Mouse (Mus musculus) limb, embryonic 14.5 days (tissue): ENCODE measurements at regions not wholly inside any gene's neighbourhood (a gene's known extent, or its start where the extent isn't known, plus 50 kb on each side); places are given as distances from the start of the nearest gene placed in this dataset.

Experiments used
- ATAC-seq: fragments of 200-750 bp; cut with Nextera tagmentation; 2 replicates; pipeline ENCODE4 v1.8.0; 2017; ENCODE audit warnings: low read depth, moderate number of reproducible peaks, moderate TSS enrichment; ENCODE audit not compliant: low FRiP score
- DNase-seq: peaks from one replicate; pipeline ENCODE4 v3.0.0-alpha.2; 2015; ENCODE audit warnings: low spot score
- H3K27ac ChIP-seq: fragments of 300-500 bp; sonication (generic); replicated peaks from 2 replicates; pipeline ENCODE4 v1.5.1; 2014; ENCODE audit warnings: low read depth, mild to moderate bottlenecking, low read length, moderate library complexity, mixed read lengths
- H3K27me3 ChIP-seq: fragments of 300-500 bp; sonication (generic); 2 replicates; pipeline ENCODE4 v1.6.1; 2014; ENCODE audit warnings: low read length, mixed read lengths; ENCODE audit not compliant: control insufficient read depth, insufficient read depth
- H3K36me3 ChIP-seq: fragments of 300-500 bp; sonication (generic); 2 replicates; pipeline ENCODE4 v1.6.1; 2014; ENCODE audit warnings: mild to moderate bottlenecking, low read length, moderate library complexity, mixed read lengths; ENCODE audit not compliant: control insufficient read depth, insufficient read depth
- H3K4me1 ChIP-seq: fragments of 300-500 bp; sonication (generic); 2 replicates; pipeline ENCODE4 v1.6.1; 2014; ENCODE audit warnings: antibody characterized with exemption, low read length, mixed read lengths; ENCODE audit not compliant: control insufficient read depth, insufficient read depth
- H3K4me2 ChIP-seq: fragments of 300-500 bp; sonication (generic); replicated peaks from 2 replicates; pipeline ENCODE4 v1.6.1; 2014; ENCODE audit warnings: low read depth, mild to moderate bottlenecking, low read length, moderate library complexity; ENCODE audit not compliant: severe bottlenecking
- H3K4me3 ChIP-seq: fragments of 300-500 bp; sonication (generic); replicated peaks from 2 replicates; pipeline ENCODE4 v1.5.1; 2014; ENCODE audit warnings: low read length
- H3K9ac ChIP-seq: fragments of 300-500 bp; sonication (generic); 2 replicates; pipeline ENCODE4 v1.6.1; 2014; ENCODE audit warnings: mild to moderate bottlenecking, low read depth, low read length, moderate library complexity; ENCODE audit not compliant: severe bottlenecking
- H3K9me3 ChIP-seq: fragments of 300-500 bp; sonication (generic); 2 replicates; pipeline ENCODE4 v1.6.1; 2016; ENCODE audit warnings: low read length; ENCODE audit not compliant: control insufficient read depth
- POLR2A ChIP-seq: fragments of 200-500 bp; IDR thresholded peaks from 2 replicates; pipeline ENCODE4 v1.8.0; 2012; ENCODE audit warnings: inconsistent platforms, mild to moderate bottlenecking, moderate library complexity, borderline replicate concordance; ENCODE audit not compliant: insufficient read depth, insufficient read length; ENCODE audit errors: extremely low read depth
- WGBS: fragments of 180-500 bp; shearing (Covaris S2); extraction: QIAGEN DNeasy Blood & Tissue Kit; methylation state at CpG from one replicate; pipeline ENCODE4 v1.1.7; 2014; 5-methylcytosine and 5-hydroxymethylcytosine counted together

DNA sequence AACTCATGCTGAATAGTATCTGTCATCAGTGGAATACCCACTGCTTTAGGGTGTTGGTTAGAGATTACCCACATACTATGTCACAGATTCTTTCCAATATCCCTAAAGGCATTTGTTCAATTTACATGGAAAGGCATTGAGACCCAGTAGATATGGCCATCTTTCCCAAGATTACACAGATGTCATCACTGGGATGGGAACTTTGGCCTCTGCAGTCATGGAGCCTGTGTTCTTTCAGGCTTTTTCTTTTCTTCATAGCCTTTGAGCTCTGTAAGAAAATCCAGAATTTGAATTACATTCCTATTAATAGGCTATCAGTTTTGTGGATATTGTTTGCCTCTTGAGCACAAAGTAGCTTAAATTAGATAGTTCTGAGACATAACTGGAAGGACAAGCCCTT, 59.2 kb upstream of the Shcbp1 start:
- no peaks in the 10 kb centered on the region for H3K4me1 ChIP-seq
- H3K4me3 ChIP-seq: no peak overlapping the region
- no peaks in the 10 kb centered on the region for H3K9me3 ChIP-seq
- no peak overlapping the region for H3K9ac ChIP-seq
- H3K27ac ChIP-seq: no peak overlapping the region
- no peak for TF ChIP-seq POLR2A
- H3K27me3 ChIP-seq: no peaks in the 10 kb centered on the region
- DNase-seq (no peak), ATAC-seq (no peak)
- H3K4me2 ChIP-seq: no peak overlapping the region
- no peaks in the 10 kb centered on the region for H3K36me3 ChIP-seq

DNA sequence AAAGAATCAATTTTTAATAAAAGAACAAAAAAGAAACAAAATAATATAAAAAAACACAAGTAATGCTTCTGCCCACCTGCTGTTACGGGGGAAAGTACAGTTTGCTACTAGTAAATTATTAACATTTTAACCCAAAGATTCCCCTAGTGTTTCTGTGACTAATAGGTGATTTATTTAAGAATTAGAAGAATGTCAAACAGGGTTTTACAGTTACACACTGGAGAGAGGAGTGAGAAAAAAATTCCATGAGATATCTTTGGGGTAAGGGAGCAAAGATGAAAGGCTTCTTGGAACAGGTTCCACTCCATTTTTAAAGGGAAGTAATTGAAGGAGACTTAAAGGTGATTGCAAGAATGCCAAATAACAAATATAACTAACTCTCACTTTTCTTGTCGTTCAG, 58.4 kb upstream of the Shcbp1 start:
- DNase-seq (no peak), ATAC-seq (no peak)
- 65% methylated on average over 2 of the region's 2 CpGs for WGBS
- no peaks in the 10 kb centered on the region for H3K36me3 ChIP-seq
- H3K9me3 ChIP-seq: no peaks in the 10 kb centered on the region
- no peak for TF ChIP-seq POLR2A
- H3K27me3 ChIP-seq: no peaks in the 10 kb centered on the region
- no peak overlapping the region for H3K4me3 ChIP-seq
- H3K27ac ChIP-seq: no peak overlapping the region
- no peak overlapping the region for H3K4me2 ChIP-seq
- no peaks in the 10 kb centered on the region for H3K4me1 ChIP-seq
- H3K9ac ChIP-seq: no peak overlapping the region

DNA sequence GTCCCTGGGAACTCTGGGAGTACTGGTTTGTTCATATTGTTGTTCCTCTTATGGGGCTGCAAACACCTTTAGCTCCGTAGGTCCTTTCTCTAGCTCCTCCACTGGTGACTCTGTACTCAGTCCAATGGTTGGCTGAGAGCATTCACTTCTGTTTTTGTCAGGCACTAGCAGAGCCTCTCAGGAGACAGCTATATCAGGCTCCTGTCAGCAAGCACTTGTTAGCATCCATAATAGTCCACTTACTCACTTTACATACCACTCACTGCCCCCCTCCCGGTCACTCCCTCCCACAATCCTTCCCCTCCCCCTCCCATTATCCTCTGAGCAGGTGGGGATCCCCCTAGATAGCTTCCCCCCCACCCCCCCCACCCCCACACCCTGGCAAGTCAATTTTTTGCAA, 57.3 kb upstream of the Shcbp1 start:
- Histone ChIP-seq H3K9ac (no peak overlapping the region), H3K4me1 (no peaks in the 10 kb centered on the region), H3K4me3 (no peak overlapping the region), H3K27me3 (no peaks in the 10 kb centered on the region), H3K9me3 (no peaks in the 10 kb centered on the region), H3K27ac (no peak overlapping the region), H3K4me2 (no peak overlapping the region), H3K36me3 (no peaks in the 10 kb centered on the region)
- TF ChIP-seq POLR2A: no peak
- DNase-seq (no peak), ATAC-seq (no peak)
- 81% methylated on average over 2 of the region's 2 CpGs for WGBS
